13 mouse cellular contexts compared by ENCODE assay signal in the genomic region with DNA sequence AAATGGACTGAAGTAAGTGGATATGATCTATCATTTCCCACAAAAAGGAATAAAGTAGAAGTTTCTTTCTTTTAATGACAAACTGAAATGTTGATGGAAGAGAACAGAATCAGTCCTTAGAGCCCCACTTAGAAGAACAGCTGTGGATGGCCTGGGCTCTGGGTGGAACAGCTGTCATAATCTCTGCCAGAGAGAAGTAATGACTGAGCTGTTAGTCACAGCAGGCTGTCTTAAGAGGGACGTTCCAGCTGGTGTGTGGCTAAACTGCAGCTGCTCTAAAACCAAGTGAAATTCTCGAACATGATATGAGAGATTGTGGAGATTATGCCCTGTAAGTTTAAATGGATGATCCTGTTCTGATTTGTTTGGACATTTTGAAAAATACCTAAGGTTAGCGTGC. TPM values are rescaled to one million over a fixed set of nuclear protein-coding genes. Genes with fewer than 3 reads are reported as not detected.
A peak's percentile ranks its signal among the peaks of the same experiment; 100 is the strongest.
DNase-seq lines count a peak whose midpoint lies in the region; ATAC-seq lines count a peak whose summit lies in the region.
"Had no signal": no experiment of that assay in that cellular context is flagged by ENCODE, and none has a peak within 500 bp of the region (broad histone marks: within the 10 kb centered on the region; RNA-seq: fewer than 3 reads in every experiment).

No protein-coding gene starts in this region.

- no peaks in the 10 kb centered on the region for H3K4me1 ChIP-seq in hindbrain, embryonic 11.5 days (replicated peaks; ENCODE audit: control insufficient read depth, insufficient read depth, low read length)
- H3K4me1 ChIP-seq in hindbrain, embryonic 13.5 days (replicated peaks), result no peaks in the 10 kb centered on the region
- H3K4me1 ChIP-seq: lung, embryonic 15.5 days had no signal

- no peak overlapping the region for H3K4me2 ChIP-seq in hindbrain, embryonic 11.5 days (replicated peaks; ENCODE audit: low read depth, low read length)
- H3K4me2 ChIP-seq in hindbrain, embryonic 13.5 days, result no peak overlapping the region
- H3K4me2 ChIP-seq: hindbrain, embryonic 14.5 days; lung, embryonic 15.5 days had no signal

- no peak overlapping the region for H3K27ac ChIP-seq in hindbrain, embryonic 11.5 days (ENCODE audit: low read depth, low read length)
- no peak overlapping the region for H3K27ac ChIP-seq in hindbrain, embryonic 13.5 days
- H3K27ac ChIP-seq: hindbrain, embryonic 14.5 days; lung, embryonic 15.5 days had no signal

- no peaks in the 10 kb centered on the region for H3K9me3 ChIP-seq in hindbrain, embryonic 11.5 days (ENCODE audit: control insufficient read depth, low read length)
- no peaks in the 10 kb centered on the region for H3K9me3 ChIP-seq in hindbrain, embryonic 13.5 days
- H3K9me3 ChIP-seq: lung, embryonic 15.5 days had no signal

- H3K9ac ChIP-seq in hindbrain, embryonic 11.5 days (ENCODE audit: low read depth, low read length), result no peak overlapping the region
- no peak overlapping the region for H3K9ac ChIP-seq in hindbrain, embryonic 13.5 days
- H3K9ac ChIP-seq: hindbrain, embryonic 14.5 days; lung, embryonic 15.5 days had no signal

- WGBS in hindbrain, embryonic 11.5 days, result 77% methylated on average over 3 of the region's 3 CpGs
- 76% methylated on average over 3 of the region's 3 CpGs for WGBS in hindbrain, embryonic 13.5 days

- no peaks in the 10 kb centered on the region for H3K36me3 ChIP-seq in hindbrain, embryonic 11.5 days (ENCODE audit: control insufficient read depth, insufficient read depth, low read length)
- H3K36me3 ChIP-seq in hindbrain, embryonic 13.5 days, result peaks cover 44% of the 10 kb centered on the region

- no peaks in the 10 kb centered on the region for H3K27me3 ChIP-seq in hindbrain, embryonic 11.5 days (ENCODE audit: control insufficient read depth, insufficient read depth, low read length)
- H3K27me3 ChIP-seq in hindbrain, embryonic 13.5 days, result no peaks in the 10 kb centered on the region
- H3K27me3 ChIP-seq: lung, embryonic 15.5 days had no signal

- DNase-seq in embryo, embryonic 10.5 days (ENCODE audit: low spot score), result peak; percentile 10
- DNase-seq in embryo, embryonic 10 days (ENCODE audit: low spot score), result no peak
- DNase-seq in hindbrain, embryonic 11.5 days (ENCODE audit: low spot score), result no peak
- DNase-seq in urinary bladder, postnatal 14 days (ENCODE audit: low spot score), result peak; percentile 15
- no peak for DNase-seq in urinary bladder, adult 18-20 months (ENCODE audit: low spot score in 2 of 2)
- DNase-seq in ovary, postnatal 14 days (ENCODE audit: low spot score), result no peak
- DNase-seq in urinary bladder, postnatal 4 days (ENCODE audit: low spot score in 2 of 2), result no peak
- DNase-seq: adrenal gland, postnatal 14 days; cerebellum, adult 11-12 months; thymus, adult 2 months had no signal

- H3K4me3 ChIP-seq in hindbrain, embryonic 11.5 days (ENCODE audit: low read depth, low read length), result no peak overlapping the region
- H3K4me3 ChIP-seq in hindbrain, embryonic 13.5 days, result no peak overlapping the region
- H3K4me3 ChIP-seq: lung, embryonic 15.5 days had no signal

- ATAC-seq in hindbrain, embryonic 11.5 days (ENCODE audit: low FRiP score), result peak; percentile 51; the same call in 1 of the 2 replicates
- no peak for ATAC-seq in hindbrain, embryonic 13.5 days (ENCODE audit: low FRiP score)

RNA-seq across cellular contexts. Expression of gene Tmem236, which starts 37.4 kb away (rescaled TPM):
- polyA plus RNA-seq in hindbrain, embryonic 11.5 days (2014; fragmentation: Nextera tagmentation; extraction: Ambion mirVana), result 0.08 TPM in 1 of 2 replicates, not detected in the other
- polyA plus RNA-seq in hindbrain, embryonic 13.5 days (2015; fragmentation: Nextera tagmentation; extraction: Ambion mirVana), result 0.06 and 0.18 TPM in 2 replicates
- polyA plus RNA-seq: lung, embryonic 15.5 days had no signal

Comparison
In these comparisons a context has a peak if more than half of its experiments do, and no peak if none do; other contexts are left out.
1. DNase-seq: peak in embryo, embryonic 10.5 days (single experiment) and urinary bladder, postnatal 14 days (single experiment); none in embryo, embryonic 10 days (single experiment), hindbrain, embryonic 11.5 days (single experiment), urinary bladder, adult 18-20 months (0 of 2), ovary, postnatal 14 days (single experiment) and urinary bladder, postnatal 4 days (0 of 2).